Mouse (Mus musculus) WW6 (cell line): ENCODE measurements around the gene Dusp1.

Source experiments
- DNase-seq: peaks from one replicate; pipeline ENCODE4 v3.0.0-alpha.2; 2013; ENCODE audit warnings: low read depth, low spot score

The Dusp1 gene

DNA sequence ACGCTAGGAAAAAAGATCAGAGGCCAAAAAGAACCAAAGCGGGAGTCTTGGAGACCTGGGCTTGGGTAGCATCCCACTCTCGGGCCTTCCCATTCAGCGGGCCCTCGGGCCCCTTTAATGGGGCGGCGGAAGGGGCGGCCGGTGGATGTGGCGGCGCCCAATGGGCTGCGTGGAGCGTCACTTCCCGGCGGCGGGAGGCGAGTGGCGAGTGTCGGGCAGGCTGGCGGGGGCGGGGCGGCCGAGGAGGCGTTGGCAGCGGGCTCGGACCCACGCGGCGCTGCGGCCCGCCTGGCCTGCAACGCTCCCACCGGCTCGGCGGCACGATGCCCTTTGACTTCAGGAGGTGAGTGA lies 663 bp downstream of the Dusp1 start, which contains the start of gene Ergic1:
Gene Ergic1, plus strand, starts transcription at position 200 of the 351 bp plus-strand sequence.
- DNase-seq, result no peak

DNA sequence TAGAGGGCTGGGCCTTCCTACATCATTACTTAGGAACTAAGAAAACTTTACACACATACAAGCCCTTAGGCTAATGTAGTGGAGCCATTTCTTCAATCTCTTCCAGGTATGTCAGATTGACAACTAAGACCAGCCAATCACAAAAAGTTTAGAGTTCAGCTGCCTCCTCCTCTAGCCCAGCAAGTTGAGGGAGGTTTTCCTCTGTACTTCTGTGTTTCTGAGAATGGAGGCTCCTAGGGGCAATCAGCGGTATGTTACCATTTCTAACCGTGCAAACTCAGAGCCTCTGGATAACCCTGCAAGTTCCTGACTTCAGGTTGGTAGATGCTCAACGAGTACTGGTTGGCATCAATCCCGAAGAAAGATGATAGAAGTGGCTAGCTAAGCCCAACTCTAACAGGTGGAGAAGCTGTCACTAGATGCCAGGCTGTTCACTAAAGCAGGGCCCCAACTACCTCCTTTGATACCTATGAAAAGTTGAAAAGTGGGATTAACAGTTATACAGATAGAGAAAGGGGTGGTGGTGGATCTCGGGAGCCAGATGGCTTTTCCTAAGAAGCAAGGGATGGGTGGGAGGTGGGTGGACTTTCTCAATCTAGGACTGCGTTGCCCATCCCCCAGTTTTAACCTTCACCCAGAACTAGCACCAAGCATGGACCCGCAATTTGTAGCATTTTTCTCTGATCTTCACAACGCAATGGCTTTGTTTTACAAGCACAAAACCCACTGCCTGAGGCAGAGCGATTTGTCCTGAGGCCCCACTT lies 1.2 kb downstream of the Dusp1 start:
- DNase-seq, result no peak

DNA sequence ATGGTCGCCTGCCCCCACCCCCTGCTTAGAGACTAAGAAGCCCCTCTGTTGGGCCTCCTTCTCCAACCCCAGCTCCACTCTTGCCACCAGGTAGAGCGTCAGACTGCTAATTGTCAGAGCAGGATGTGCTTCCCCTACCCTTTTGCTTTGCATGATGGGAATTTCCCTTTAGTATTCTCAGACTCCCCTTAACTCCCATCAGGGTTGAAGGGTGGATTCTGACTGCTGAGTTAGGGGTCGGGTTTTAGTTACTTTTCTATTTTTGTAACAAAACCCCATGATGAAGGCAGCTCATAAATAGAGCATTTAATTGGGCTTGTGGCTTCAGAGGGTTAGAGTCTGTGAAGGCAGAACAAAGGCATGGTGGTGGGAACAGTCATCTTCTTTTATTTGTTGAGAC lies 8.9 kb downstream of the Dusp1 start:
- no peak for DNase-seq

DNA sequence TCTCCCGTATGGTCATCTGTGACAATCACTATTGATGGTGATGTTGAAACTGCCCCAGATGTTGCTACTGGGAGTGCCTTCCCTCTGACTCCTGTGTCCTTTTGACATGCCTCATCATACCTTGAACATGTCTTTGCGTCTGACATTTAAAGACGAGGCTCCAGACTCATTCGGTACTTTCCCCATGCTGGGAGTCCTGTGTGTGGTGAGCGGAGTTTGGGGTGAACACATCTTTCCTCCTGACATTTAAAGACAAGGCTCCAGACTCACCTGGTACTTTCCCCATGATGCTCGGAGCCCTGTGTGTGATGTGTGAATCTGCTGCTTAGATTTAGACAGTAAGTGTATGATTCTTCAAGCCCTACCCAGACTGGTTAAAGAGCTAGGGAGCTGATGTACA lies 10.8 kb downstream of the Dusp1 start:
- DNase-seq, result no peak

DNA sequence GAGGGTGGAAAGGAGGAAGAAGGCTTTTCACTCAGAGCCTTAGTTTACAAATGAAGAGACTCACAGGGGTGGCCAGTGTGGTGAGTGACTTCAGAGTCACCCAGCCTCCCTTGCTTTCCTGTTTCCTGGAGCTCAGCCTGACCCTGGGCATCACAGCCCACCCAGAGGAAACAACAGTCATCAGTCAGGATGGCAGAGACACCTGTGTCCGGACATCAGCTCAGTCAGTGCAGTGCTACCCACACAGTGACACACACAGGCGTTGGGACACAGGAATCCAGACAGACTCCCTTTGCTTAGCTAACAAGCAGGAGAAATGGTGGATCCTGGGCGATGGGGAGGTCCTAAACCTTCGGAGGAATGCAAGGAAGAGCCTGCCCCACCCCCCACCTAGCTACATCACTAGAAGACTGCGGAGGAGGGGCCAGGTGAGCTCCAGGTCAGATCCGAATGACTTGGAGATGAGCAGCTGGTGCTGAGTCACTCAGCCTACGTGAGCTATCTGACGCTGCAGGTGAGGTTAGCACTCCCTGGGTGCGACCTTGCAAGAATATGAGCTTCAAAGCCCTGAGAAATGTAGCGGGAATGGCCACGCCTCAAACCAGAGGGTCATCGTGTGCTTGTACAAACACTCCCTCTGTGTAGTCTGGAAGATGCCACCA lies 12.6 kb downstream of the Dusp1 start:
- DNase-seq, result peak; percentile 83

DNA sequence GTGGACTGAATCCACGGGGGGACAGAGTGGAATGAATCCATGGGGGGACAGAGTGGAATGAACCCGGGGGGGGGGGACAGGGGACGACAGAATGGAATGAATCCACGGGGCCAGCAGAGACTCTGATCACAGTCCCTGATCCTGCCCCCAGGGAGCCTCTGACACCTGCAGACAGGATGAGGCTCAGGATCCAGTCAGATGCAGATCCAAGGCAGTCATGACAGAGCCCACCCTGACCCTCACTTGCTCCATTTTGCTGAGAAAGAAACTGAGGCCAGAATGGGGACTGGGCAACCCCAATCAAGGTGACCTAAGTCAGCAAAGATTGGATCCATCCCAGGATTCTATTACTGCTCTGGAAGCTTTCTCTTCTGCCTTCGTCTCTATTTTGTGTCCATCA lies 13.4 kb downstream of the Dusp1 start:
- DNase-seq, result no peak

DNA sequence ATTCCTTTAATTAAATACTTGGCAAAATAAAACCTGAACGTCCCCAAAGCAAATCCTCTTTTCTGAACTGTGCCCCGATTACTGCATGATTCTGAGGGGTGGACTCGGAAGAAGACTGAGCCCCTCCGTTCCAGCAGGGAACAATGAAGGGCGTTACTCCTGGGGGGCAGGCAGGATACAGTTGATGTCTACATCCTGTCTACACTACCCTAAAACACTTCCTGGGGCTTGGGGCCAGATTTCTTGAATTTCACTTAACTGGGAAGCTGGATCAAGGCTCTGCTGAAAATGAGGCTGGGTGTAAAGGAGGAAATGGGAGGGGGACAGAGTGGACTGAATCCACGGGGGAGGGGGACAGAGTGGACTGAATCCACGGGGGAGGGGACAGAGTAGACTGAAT lies 14.2 kb downstream of the Dusp1 start:
- no peak for DNase-seq

DNA sequence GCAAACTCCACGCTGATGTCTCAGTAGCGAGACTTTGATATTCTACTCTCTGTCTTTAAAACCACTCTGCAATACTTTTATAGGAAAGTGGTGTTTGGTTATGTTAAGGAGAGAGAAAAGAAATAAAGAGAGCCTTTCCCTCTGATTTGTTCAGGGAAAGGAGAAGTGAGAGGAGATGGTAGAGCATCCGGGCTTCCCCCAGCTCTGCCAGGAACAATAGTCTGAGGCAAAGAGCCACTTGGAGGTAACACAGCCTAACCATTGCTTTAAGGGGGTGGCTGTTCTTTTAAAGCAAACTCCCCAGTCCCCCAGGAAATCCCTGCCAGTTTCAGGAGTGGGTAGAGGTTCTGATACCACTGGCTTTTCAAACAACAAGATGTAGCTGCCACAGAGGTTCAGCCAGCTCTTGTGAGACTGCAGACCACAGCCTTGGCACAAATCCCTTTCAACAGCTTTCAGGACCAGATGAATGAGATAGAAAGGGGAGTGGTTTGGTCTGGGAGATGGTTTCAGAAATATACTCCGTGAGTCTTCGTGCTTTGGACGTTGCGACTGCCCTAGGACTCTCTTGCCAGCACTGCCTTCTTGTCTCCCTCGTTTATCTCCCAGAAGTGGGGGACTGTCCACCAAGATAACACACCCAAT lies 17.5 kb downstream of the Dusp1 start:
- DNase-seq, result no peak

DNA sequence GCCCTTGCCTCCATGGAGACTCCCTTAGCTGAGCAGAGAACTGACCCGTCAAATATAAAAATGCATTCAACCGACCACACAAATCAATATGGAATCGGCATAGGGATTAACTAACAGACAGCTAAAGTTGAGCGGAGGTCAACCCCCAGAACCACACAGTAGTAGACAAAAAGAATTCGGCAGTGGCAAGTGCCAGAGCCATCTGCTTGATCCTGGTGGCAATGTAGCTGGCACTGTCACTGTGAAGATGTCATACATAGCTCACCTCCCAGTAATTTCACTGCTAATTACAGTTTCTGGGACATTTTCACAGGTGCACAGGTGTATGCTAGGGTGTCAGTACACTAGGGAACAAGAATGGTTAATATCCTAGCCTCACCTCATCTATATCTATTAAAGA lies 21.8 kb downstream of the Dusp1 start:
- DNase-seq, result no peak

DNA sequence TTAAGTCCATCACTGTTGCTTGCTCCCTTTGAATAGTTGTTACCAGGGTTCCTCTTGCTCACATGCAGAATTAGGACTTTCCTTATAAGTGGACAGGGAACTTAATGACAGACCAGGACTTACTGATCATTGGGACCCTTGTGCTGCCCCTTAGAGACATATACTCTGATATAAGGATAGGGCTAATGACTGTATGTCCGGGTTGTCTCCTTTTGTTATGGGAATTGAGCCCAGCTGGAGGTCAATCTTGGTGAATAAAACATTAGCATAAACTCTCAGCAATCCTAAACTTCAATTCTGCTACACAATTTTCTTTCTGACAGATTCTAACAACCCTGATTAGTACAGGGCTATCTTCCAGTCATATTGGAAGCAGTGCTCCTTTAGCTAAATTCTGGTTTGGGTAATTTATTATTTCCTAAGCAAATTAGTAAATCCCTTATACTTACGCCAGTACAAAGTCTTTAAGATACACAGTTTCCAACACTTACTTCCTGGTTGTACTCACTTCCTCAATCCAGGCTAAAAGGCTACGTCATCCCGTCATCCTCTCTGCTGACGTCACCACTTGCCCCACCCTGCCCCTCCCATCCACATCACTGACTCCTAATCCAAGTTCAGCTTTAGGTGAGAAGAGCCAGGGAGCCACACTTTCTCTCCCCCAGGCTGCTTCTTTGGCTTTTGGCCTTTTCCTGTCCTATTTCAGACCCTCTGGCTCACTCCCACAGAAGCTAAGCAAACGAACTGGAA lies 24.0 kb downstream of the Dusp1 start:
- DNase-seq, result no peak

DNA sequence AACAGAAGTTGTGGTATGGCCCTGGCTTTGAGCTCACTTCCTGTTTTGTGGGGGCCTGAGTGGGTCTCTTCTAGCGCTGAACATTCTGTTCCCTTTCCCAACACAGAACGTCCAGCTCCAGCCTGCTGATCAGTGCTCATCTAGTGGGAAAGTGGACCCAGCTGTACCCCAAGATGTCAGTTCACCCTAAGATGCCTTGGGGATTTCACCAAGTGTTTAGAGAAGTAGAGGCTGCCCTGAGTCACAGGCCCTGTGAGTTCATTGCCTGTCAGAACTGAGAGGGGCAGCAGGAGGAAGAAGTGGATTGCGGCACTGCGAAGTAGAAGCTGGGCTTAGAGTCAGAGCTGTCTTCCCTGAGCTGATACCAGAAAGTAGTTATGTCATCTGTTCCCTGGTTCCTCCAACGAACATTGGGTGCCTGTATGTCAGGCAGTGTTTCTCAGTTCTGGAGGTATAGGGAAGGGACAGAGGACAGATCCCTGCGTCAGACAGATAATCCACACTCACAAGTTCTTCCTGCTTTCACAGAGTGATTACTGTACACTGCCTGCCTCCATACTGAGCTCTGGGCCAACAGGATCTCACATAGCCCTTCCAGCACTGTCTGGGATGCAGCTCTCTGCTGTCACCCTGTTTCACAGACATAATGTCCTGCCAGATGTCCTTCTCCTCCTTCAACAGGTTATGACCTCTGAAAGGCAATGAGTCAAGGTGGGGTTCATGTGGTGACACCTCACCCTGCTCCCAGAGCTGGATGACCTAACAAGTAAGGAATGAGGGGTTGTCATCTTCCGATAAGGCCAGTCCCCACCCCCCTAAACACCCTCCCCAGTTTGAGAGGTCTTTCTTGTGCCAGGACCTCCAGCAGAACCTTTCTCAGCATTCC lies 26.4 kb downstream of the Dusp1 start:
- DNase-seq, result no peak

DNA sequence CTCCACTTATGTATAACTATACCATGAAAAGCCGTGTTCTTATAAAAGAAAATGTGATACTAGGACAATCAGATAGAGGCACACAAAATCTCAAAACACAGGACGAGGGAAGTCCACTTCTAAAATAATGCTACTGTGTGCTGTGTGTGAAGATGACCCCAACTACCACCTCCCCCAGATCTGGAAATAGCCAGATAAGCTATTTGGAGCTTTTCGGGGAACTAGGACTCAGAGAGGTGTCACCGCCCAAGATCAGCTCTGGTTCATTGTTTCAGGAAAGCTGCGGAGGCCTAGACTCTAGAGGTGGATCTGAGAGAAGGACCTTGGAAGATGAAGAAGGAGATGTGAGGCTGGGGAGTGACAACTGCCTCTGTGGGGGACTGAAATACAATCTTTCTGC lies 27.2 kb downstream of the Dusp1 start:
- DNase-seq, result no peak

DNA sequence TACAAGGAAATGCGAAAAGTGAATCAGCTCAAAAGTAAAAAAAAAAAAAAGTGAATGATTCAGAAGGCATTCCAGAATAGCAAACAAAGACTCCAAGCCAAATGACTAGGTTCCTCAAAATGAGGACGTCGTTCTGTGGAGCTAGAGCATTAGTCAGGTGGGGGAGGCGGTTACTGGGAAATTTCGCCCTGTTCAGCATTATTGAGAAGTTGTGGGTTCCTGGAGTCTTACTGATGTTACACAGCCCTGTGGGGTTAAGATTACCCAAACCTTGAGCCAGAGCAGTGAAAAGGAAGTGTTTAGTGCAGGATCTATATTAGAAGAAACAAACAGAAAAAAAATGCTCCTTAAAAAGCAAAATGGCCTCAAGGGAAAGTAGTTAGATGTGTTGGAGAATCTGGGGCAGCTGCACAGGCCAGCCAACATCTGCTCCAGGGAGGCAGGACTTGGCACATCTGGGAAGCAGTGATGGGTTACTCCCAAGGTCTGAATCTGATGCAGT lies 28.0 kb downstream of the Dusp1 start:
- no peak for DNase-seq

DNA sequence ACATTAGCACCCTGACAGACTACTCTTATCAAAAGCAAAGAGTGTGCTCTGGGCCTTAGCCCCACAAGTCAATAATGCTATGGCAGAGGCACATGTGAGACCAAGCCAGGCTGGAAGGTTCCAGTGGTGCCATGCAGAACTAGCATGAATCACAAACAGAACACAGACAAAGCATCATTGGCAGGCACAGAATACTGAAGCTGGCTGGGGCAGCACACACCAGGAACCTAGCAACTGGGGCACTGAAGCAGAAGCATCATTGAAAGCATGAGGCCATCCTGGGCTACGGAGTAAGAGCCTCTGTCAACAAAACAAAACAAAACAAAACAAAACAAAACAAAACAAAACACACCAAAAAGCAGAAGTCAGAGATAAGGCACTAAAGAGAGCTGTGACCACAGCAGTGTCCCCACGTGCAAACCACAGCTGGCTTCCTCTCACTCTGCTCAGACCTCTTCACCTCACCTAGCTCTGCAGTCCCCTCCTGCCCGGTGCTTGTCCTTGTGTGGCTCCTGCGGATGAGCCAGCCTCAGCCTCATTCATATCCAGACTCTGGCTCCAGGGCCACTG lies 29.4 kb downstream of the Dusp1 start:
- DNase-seq, result no peak

DNA sequence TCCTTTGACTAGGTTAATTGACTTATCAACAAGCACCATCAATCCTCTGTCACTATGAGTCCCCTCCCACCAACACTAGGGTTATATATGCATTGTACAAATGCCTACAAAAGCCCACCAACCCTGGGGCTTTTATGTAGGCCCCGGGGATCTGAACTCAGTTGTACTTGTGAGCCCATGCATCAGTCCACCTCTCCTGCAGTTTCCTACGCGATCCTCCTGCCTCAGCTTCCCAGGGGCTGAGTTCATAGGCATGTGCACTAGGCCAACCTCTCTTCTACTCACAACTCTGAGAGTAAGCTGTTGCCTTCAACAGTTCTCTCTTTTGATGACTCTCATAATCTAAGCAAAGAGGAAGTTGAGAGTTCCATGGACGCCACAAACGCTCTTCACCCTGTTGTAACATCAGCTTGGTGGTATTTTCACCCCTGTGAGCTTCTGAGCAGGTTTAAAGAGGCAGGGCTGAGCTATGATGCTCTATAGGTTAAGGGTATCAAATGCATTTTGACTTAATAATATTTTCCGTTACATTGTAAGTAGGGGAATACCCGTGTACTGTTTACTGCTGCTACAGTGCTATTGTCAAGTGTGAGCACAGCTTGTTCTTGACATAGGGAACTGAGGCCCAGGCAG lies 30.4 kb downstream of the Dusp1 start:
- DNase-seq, result no peak

DNA sequence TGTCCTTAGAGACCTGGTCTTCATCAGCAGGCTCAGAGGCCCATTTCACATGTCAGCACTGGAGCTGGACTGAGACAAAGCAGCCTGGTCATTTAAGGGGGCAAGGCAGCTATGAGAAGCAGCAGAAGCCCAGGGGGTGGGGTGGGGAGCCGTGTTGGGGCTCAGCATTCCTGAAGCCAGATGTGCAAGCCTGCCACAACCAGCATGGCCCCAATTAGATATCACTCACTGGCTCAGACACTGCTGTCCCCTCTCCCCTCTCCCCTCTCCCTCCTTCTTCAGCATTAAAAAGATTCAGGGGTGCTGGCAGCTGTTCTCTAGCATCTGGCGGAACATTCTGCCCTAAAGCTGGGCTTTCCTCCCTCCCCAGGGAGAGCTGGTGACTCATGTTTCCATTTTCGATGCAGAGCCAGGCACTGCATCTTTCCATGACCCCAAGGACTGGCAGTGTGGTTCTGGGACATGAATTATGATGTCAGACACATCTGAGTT lies 31.3 kb downstream of the Dusp1 start:
- DNase-seq, result no peak

DNA sequence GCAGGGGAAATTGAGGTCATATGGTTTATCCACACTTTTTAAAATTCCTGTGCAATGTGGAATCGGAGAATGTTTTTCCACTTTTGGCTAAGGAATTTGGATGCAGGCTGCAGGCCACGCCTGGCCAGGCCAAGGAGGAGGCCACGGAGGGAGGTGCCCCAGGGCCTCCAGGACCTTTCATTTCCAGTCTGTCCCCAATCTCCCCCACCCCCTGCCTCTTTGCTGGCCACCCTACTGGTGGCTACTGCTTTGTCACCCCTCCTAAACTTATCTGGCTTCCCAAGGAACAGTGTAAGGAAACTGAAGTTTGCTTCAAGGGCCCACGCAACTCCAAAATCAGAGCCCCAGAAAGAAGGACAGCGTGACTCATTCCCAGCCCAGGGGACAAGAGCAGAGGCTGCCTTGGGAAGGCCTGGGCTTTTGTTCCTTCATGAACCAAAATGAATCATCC lies 32.1 kb downstream of the Dusp1 start:
- no peak for DNase-seq

DNA sequence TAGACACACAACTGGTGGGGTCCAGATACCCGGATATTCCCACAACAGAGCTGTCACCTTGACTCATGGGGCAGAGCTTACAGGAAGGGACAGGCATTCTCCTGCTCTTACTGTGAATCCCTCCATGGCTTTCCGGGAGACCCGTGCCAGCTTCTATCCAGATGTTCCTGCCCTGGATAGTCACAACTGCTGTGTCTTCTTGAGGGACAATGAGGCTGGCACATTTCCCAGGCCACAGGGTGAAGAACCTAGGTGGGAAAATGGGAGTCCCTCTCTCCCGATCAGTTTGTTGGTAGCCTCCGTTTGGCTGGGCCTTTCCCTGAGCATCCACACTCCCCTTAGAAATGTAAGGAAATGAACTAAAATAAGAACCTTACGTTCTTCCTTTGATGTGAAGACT lies 33.2 kb downstream of the Dusp1 start:
- DNase-seq, result no peak

DNA sequence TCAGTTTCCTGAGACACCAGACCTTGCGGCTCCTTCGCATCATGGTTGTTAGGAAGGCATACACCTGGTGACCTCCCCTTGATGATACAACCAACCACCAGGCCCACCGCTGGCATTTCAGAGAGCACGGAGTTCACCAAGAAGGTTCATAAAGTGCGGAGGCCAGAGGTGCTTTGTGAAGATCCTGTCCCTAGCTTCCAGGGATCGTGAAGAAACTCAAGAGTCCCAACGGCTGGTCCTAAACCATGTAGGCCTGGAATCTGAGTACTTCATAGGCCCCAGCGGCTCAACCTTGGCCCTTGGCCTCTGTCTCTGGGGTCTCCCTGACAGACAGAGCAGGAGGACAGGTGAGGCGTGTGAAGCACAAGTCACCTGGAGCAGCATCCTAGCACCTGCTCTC lies 34.6 kb downstream of the Dusp1 start:
- no peak for DNase-seq

DNA sequence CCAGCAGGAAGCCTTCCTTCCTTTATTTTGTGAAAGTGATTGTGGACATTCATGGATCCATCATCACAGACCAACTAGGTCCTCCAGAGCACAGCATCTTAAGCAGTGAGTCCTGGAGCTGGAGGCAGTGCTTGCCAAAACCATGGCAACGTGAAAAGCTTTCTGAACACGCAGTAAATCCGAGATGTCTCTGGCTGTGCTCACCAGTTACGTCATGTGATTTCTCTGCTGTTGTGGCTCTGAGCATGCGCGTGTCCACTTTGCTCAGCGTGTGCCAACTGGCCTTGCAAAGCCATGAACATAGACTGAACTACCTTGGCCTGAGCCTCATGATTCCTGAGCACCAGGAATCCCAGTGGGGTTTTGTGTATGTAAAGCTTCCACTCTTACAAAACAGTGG lies 36.6 kb downstream of the Dusp1 start:
- DNase-seq, result no peak
